ENCODE assay signal across 9 mouse cellular contexts in the genomic region with DNA sequence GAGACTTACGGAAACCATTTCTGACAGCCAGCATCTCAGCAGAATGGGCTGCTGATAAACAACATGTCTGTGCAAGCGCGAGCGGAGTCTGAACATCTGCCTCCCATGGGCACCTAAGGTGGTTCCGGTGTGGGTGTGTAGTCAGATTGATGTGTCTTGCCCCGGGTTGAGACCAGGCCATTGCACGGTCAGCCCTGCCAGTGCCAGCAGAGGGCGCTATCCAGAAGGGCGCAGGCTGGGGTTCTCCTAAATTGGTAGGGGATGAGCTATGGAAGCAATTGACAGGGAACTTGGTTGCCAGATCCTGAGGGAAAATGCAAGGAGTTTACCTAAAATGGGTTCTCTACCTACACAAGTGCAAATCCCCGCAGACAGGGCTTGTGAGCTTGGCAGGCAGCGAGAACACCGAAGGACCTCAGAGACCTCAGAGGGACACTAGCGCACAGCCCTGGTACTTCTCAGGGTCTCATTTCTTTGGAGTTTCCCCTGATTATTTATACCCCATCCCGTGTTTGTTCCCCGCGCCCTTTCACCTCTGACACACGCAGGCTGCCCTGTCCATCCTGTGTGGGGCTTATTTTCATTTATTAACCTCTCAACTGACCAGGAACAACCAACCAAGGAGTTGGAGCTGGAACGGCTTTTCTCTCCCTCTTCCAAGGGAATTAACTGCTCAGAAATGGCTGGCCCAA.
DNase-seq lines count a peak whose midpoint lies in the region.
"Had no signal": no experiment of that assay in that cellular context is flagged by ENCODE, and none has a peak within 500 bp of the region (broad histone marks: within the 10 kb centered on the region; RNA-seq: fewer than 3 reads in every experiment).

No protein-coding gene starts in this region.

- peak; percentile 15 for DNase-seq in gastrocnemius, adult 18-20 months (ENCODE audit: low spot score)
- DNase-seq in gastrocnemius, postnatal 25 days: no peak
- DNase-seq in right cerebral cortex, postnatal 14 days: peak; percentile 23
- no peak for DNase-seq in right cerebral cortex, adult 18-20 months
- peak; percentile 29 for DNase-seq in embryo, embryonic 9.5 days (ENCODE audit: extremely low spot score)
- peak; percentile 48 for DNase-seq in lung, postnatal 10 days
- DNase-seq in MN1 (ENCODE audit: low spot score): no peak
- DNase-seq in right cerebral cortex, adult 2 months (ENCODE audit: low spot score in 2 of 2): no peak
- DNase-seq: liver, embryonic 13.5 days had no signal

Comparison
In these comparisons a context has a peak if more than half of its experiments do, and no peak if none do; other contexts are left out.
1. DNase-seq: peak in gastrocnemius, adult 18-20 months (single experiment), right cerebral cortex, postnatal 14 days (single experiment), embryo, embryonic 9.5 days (single experiment) and lung, postnatal 10 days (single experiment); none in gastrocnemius, postnatal 25 days (single experiment), right cerebral cortex, adult 18-20 months (single experiment), MN1 (single experiment) and right cerebral cortex, adult 2 months (0 of 2).